ENCODE assay signal across 21 mouse cellular contexts in genomic region chr1:133019312-133019711, GRCm38 (mm10). TPM values are rescaled to one million over a fixed set of nuclear protein-coding genes. Genes with fewer than 3 reads are reported as not detected.
DNase-seq lines count a peak whose midpoint lies in the region; ATAC-seq lines count a peak whose summit lies in the region.
"Had no signal": no experiment of that assay in that cellular context is flagged by ENCODE, and none has a peak within 500 bp of the region (broad histone marks: within the 10 kb centered on the region; RNA-seq: fewer than 3 reads in every experiment).

No protein-coding gene starts in this region.

- H3K9ac ChIP-seq in limb, embryonic 15.5 days, result no peak overlapping the region
- H3K9ac ChIP-seq in embryonic facial prominence, embryonic 14.5 days (ENCODE audit: low read depth, low read length), result no peak overlapping the region
- H3K9ac ChIP-seq: embryonic facial prominence, embryonic 15.5 days; forebrain, embryonic 12.5 days; neural tube, embryonic 13.5 days had no signal

- H3K4me3 ChIP-seq in limb, embryonic 15.5 days, result no peak overlapping the region
- H3K4me3 ChIP-seq in limb, embryonic 10.5 days, result no peak overlapping the region
- no peak overlapping the region for H3K4me3 ChIP-seq in embryonic facial prominence, embryonic 14.5 days (ENCODE audit: low read depth, low read length)
- H3K4me3 ChIP-seq: embryonic facial prominence, embryonic 15.5 days; forebrain, embryonic 12.5 days; neural tube, embryonic 13.5 days had no signal

- ATAC-seq in limb, embryonic 15.5 days (ENCODE audit: insufficient number of reproducible peaks, low FRiP score, low TSS enrichment, low read depth), result no peak
- ATAC-seq in embryonic facial prominence, embryonic 14.5 days (ENCODE audit: low read depth), result no peak

- peaks cover 40% of the 10 kb centered on the region for H3K36me3 ChIP-seq in limb, embryonic 15.5 days
- peaks cover 61% of the 10 kb centered on the region for H3K36me3 ChIP-seq in limb, embryonic 10.5 days
- peaks cover 44% of the 10 kb centered on the region for H3K36me3 ChIP-seq in embryonic facial prominence, embryonic 14.5 days (ENCODE audit: control insufficient read depth, insufficient read depth, low read length)

- no peaks in the 10 kb centered on the region for H3K9me3 ChIP-seq in limb, embryonic 15.5 days
- no peaks in the 10 kb centered on the region for H3K9me3 ChIP-seq in limb, embryonic 10.5 days (replicated peaks)
- no peaks in the 10 kb centered on the region for H3K9me3 ChIP-seq in embryonic facial prominence, embryonic 14.5 days (ENCODE audit: control insufficient read depth, low read length)
- H3K9me3 ChIP-seq: embryonic facial prominence, embryonic 15.5 days; forebrain, embryonic 12.5 days; neural tube, embryonic 13.5 days had no signal

- intact Hi-C loops in left cerebral cortex, postnatal 25 days (cut with DNase I), result no loop called here

- no peak overlapping the region for H3K4me2 ChIP-seq in limb, embryonic 15.5 days
- no peak overlapping the region for H3K4me2 ChIP-seq in embryonic facial prominence, embryonic 14.5 days (ENCODE audit: low read depth, low read length)
- H3K4me2 ChIP-seq: embryonic facial prominence, embryonic 15.5 days; forebrain, embryonic 12.5 days; neural tube, embryonic 13.5 days had no signal

- no peaks in the 10 kb centered on the region for H3K27me3 ChIP-seq in limb, embryonic 15.5 days
- no peaks in the 10 kb centered on the region for H3K27me3 ChIP-seq in limb, embryonic 10.5 days (ENCODE audit: low read depth, poor library complexity, severe bottlenecking)
- no peaks in the 10 kb centered on the region for H3K27me3 ChIP-seq in embryonic facial prominence, embryonic 14.5 days (replicated peaks; ENCODE audit: control insufficient read depth, insufficient read depth, low read length)
- H3K27me3 ChIP-seq: embryonic facial prominence, embryonic 15.5 days; forebrain, embryonic 12.5 days; neural tube, embryonic 13.5 days had no signal

- no peak for DNase-seq in limb, embryonic 10.5 days (ENCODE audit: low spot score)
- DNase-seq in 3T3-L1 (ENCODE audit: low read depth, low spot score) (peak; percentile 16), ES-CJ7 (ENCODE audit: low read depth, low spot score) (peak; percentile 86)
- DNase-seq in embryonic facial prominence, embryonic 14.5 days (ENCODE audit: low spot score), result peak; percentile 27
- no peak for DNase-seq in left cerebral cortex, postnatal 25 days (ENCODE audit: low spot score in 2 of 2)
- no peak for DNase-seq in adrenal gland, postnatal 14 days
- no peak for DNase-seq in thymus, postnatal 4 days
- DNase-seq: adrenal gland, postnatal 36 days; cerebellum, adult 9-10 months; gastrocnemius, postnatal 25 days; kidney, adult 2 months; kidney, postnatal 14 days; layer of hippocampus, adult 9-11 months; lung, adult 18-20 months; lung, postnatal 4 days; right cerebral cortex, postnatal 4 days; thymus, adult 18-20 months had no signal

- H3K27ac ChIP-seq in limb, embryonic 15.5 days, result peak overlapping the region; percentile 24; the same call in 1 of the 2 replicates
- H3K27ac ChIP-seq in limb, embryonic 10.5 days, result no peak overlapping the region
- H3K27ac ChIP-seq in embryonic facial prominence, embryonic 14.5 days (replicated peaks; ENCODE audit: low read depth, low read length), result 0 out of 2 replicates have a peak overlapping the region, but pooled peaks have one; percentile 6
- H3K27ac ChIP-seq: embryonic facial prominence, embryonic 15.5 days; forebrain, embryonic 12.5 days; neural tube, embryonic 13.5 days had no signal

- peaks cover 13% of the 10 kb centered on the region for H3K4me1 ChIP-seq in limb, embryonic 15.5 days
- peaks cover 6% of the 10 kb centered on the region; the same call in 1 of the 2 replicates for H3K4me1 ChIP-seq in limb, embryonic 10.5 days
- H3K4me1 ChIP-seq in embryonic facial prominence, embryonic 14.5 days (ENCODE audit: control insufficient read depth, insufficient read depth, low read length), result peaks cover 4% of the 10 kb centered on the region; the same call in 1 of the 2 replicates

RNA-seq across cellular contexts. Expression of gene Mdm4, which starts 11.0 kb away (rescaled TPM):
- 32.2 and 35.9 TPM in 2 replicates for polyA plus RNA-seq in limb, embryonic 15.5 days (2015; fragmentation: Nextera tagmentation; extraction: Ambion mirVana)
- 35.0 and 43.4 TPM in 2 replicates for polyA plus RNA-seq in limb, embryonic 10.5 days (2016; fragmentation: Nextera tagmentation; extraction: Ambion mirVana)
- polyA plus RNA-seq in embryonic facial prominence, embryonic 14.5 days (2014; fragmentation: Nextera tagmentation; extraction: Ambion mirVana), result 33.4 and 40.3 TPM in 2 replicates
- total RNA-seq in left cerebral cortex, postnatal 25 days (2021), result 10 to 100 TPM; 73.9 to 92.0 TPM
- total RNA-seq in adrenal gland, postnatal 14 days (2021), result 73.7 and 95.4 TPM in 2 replicates

RNA-seq across cellular contexts. Expression of gene Pik3c2b, which starts 26.2 kb away (rescaled TPM):
- polyA plus RNA-seq in limb, embryonic 15.5 days (2015; fragmentation: Nextera tagmentation; extraction: Ambion mirVana), result 6.8 and 7.5 TPM in 2 replicates
- 6.1 and 7.4 TPM in 2 replicates for polyA plus RNA-seq in limb, embryonic 10.5 days (2016; fragmentation: Nextera tagmentation; extraction: Ambion mirVana)
- polyA plus RNA-seq in embryonic facial prominence, embryonic 14.5 days (2014; fragmentation: Nextera tagmentation; extraction: Ambion mirVana), result 7.0 and 7.1 TPM in 2 replicates
- total RNA-seq in left cerebral cortex, postnatal 25 days (2021), result 10 to 100 TPM; 12.8 to 18.2 TPM
- 8.4 and 11.3 TPM in 2 replicates for total RNA-seq in adrenal gland, postnatal 14 days (2021)

Comparison
In these comparisons a context has a peak if more than half of its experiments do, and no peak if none do; other contexts are left out.
1. DNase-seq: peak in 3T3-L1 (single experiment), ES-CJ7 (single experiment) and embryonic facial prominence, embryonic 14.5 days (single experiment); none in limb, embryonic 10.5 days (single experiment), left cerebral cortex, postnatal 25 days (0 of 2), adrenal gland, postnatal 14 days (single experiment) and thymus, postnatal 4 days (single experiment).